Mouse (Mus musculus) kidney, postnatal 0 days (tissue): ENCODE data around the gene Dlgap4. TPM values are rescaled to one million over a fixed set of nuclear protein-coding genes. Genes with fewer than 3 reads are reported as not detected.

Experiments
- ATAC-seq: fragments of 200-750 bp; cut with Nextera tagmentation; replicated peaks from 2 replicates; pipeline ENCODE4 v1.8.0; 2017; ENCODE audit warnings: low read depth, moderate number of reproducible peaks, moderate TSS enrichment, moderate library complexity; ENCODE audit not compliant: low FRiP score
- DNase-seq: peaks from one replicate; pipeline ENCODE4 v3.0.0-alpha.2; 2016; ENCODE audit warnings: low spot score
- H3K27ac ChIP-seq: fragments of 300-500 bp; sonication (generic); 2 replicates; pipeline ENCODE4 v1.5.1; 2014; ENCODE audit warnings: mild to moderate bottlenecking
- H3K27me3 ChIP-seq: fragments of 300-500 bp; sonication (generic); 2 replicates; pipeline ENCODE4 v1.6.1; 2014; ENCODE audit warnings: low read length, mixed read lengths; ENCODE audit not compliant: insufficient read depth
- H3K36me3 ChIP-seq: fragments of 300-500 bp; sonication (generic); 2 replicates; pipeline ENCODE4 v1.6.1; 2014; ENCODE audit warnings: low read length, mixed read lengths; ENCODE audit not compliant: insufficient read depth
- H3K4me1 ChIP-seq: fragments of 300-500 bp; sonication (generic); replicated peaks from 2 replicates; pipeline ENCODE4 v1.6.1; 2014; ENCODE audit warnings: antibody characterized with exemption, low read length, mixed read lengths; ENCODE audit not compliant: insufficient read depth
- H3K4me2 ChIP-seq: fragments of 300-500 bp; sonication (generic); 2 replicates; pipeline ENCODE4 v1.6.1; 2014; ENCODE audit warnings: mild to moderate bottlenecking, low read length, moderate library complexity, mixed read lengths
- H3K4me3 ChIP-seq: fragments of 300-500 bp; sonication (generic); replicated peaks from 2 replicates; pipeline ENCODE4 v1.5.1; 2014; ENCODE audit warnings: low read depth, low read length
- H3K9ac ChIP-seq: fragments of 300-500 bp; sonication (generic); 2 replicates; pipeline ENCODE4 v1.6.1; 2014; ENCODE audit warnings: low read depth, low read length
- H3K9me3 ChIP-seq: fragments of 300-500 bp; sonication (generic); replicated peaks from 2 replicates; pipeline ENCODE4 v1.6.1; 2016; ENCODE audit warnings: low read length, inconsistent platforms, mixed read lengths
- CTCF ChIP-seq: IDR thresholded peaks from 2 replicates; pipeline ENCODE4 v1.5.1; 2016; ENCODE audit warnings: antibody characterized with exemption, low read depth, mild to moderate bottlenecking, moderate library complexity
- WGBS: fragments of 180-500 bp; shearing (Covaris S2); extraction: QIAGEN DNeasy Blood & Tissue Kit; methylation state at CpG from one replicate; pipeline ENCODE4 v1.1.7; 2014; 5-methylcytosine and 5-hydroxymethylcytosine counted together
- polyA plus RNA-seq: library from polyadenylated mRNA; unstranded; fragments of >200 nt; fragmentation: Nextera tagmentation; extraction: Ambion mirVana; gene quantifications from 2 replicates; pipeline ENCODE4 v1.2.1, GENCODE M21; 2015

Gene Dlgap4
- polyA plus RNA-seq, 1 experiment from 2014 or later: 61.1 TPM

GRCm38 (mm10) chr2:156762499-156762898, 149.0 kb downstream of the Dlgap4 start:
- H3K27me3 ChIP-seq: no peaks in the 10 kb centered on the region
- H3K36me3 ChIP-seq: peaks cover 28% of the 10 kb centered on the region
- WGBS: 48% methylated on average over 21 of the region's 21 CpGs
- peak overlapping the region; percentile 69 for H3K27ac ChIP-seq
- H3K9me3 ChIP-seq: 0 out of 2 replicates have a peak, but pooled peaks cover 3% of the 10 kb centered on the region
- no peak overlapping the region for H3K9ac ChIP-seq
- ATAC-seq (no peak), DNase-seq (peak; percentile 64)
- 0 out of 2 replicates have a peak, but pooled peaks cover 7% of the 10 kb centered on the region for H3K4me1 ChIP-seq
- H3K4me2 ChIP-seq: no peak overlapping the region
- TF ChIP-seq CTCF: no peak
- no peak overlapping the region for H3K4me3 ChIP-seq

- H3K27ac ChIP-seq: peak overlapping the region; percentile 69; the same call in 1 of the 2 replicates
- WGBS: 72% methylated on average over 11 of the region's 11 CpGs
- 0 out of 2 replicates have a peak, but pooled peaks cover 7% of the 10 kb centered on the region for H3K4me1 ChIP-seq
- H3K9ac ChIP-seq: no peak overlapping the region
- peaks cover 24% of the 10 kb centered on the region for H3K36me3 ChIP-seq
- no peak overlapping the region for H3K4me2 ChIP-seq
- 0 out of 2 replicates have a peak, but pooled peaks cover 2% of the 10 kb centered on the region for H3K9me3 ChIP-seq
- H3K27me3 ChIP-seq: no peaks in the 10 kb centered on the region
- DNase-seq (peak; percentile 76), ATAC-seq (no peak)
- no peak for TF ChIP-seq CTCF
- no peak overlapping the region for H3K4me3 ChIP-seq
Observed at GRCm38 (mm10) chr2:156763101-156763500, 149.6 kb downstream of the Dlgap4 start.

- Histone ChIP-seq H3K4me3 (no peak overlapping the region), H3K27me3 (no peaks in the 10 kb centered on the region), H3K27ac (no peak overlapping the region), H3K4me2 (no peak overlapping the region), H3K9ac (no peak overlapping the region), H3K9me3 (no peaks in the 10 kb centered on the region), H3K36me3 (peaks cover 14% of the 10 kb centered on the region), H3K4me1 (0 out of 2 replicates have a peak, but pooled peaks cover 7% of the 10 kb centered on the region)
- ATAC-seq: 0 out of 2 replicates have a peak, but pooled peaks have one; percentile 11
- 91% methylated on average over 10 of the region's 10 CpGs for WGBS
- no peak for TF ChIP-seq CTCF
- DNase-seq: no peak
Observed at GRCm38 (mm10) chr2:156764022-156764421, 150.5 kb downstream of the Dlgap4 start.

GRCm38 (mm10) chr2:156764747-156765146, 151.2 kb downstream of the Dlgap4 start:
- WGBS: 58% methylated on average over 4 of the region's 4 CpGs
- no peak overlapping the region for H3K27ac ChIP-seq
- no peak for TF ChIP-seq CTCF
- H3K4me2 ChIP-seq: no peak overlapping the region
- DNase-seq: no peak
- no peak for ATAC-seq
- H3K9me3 ChIP-seq: no peaks in the 10 kb centered on the region
- no peak overlapping the region for H3K9ac ChIP-seq
- H3K36me3 ChIP-seq: peaks cover 13% of the 10 kb centered on the region
- 0 out of 2 replicates have a peak, but pooled peaks cover 7% of the 10 kb centered on the region for H3K4me1 ChIP-seq
- H3K27me3 ChIP-seq: no peaks in the 10 kb centered on the region
- H3K4me3 ChIP-seq: no peak overlapping the region

GRCm38 (mm10) chr2:156765593-156765992, 152.1 kb downstream of the Dlgap4 start:
- no peak overlapping the region for H3K9ac ChIP-seq
- no peak overlapping the region for H3K27ac ChIP-seq
- WGBS: 51% methylated on average over 8 of the region's 8 CpGs
- H3K4me1 ChIP-seq: 0 out of 2 replicates have a peak, but pooled peaks cover 7% of the 10 kb centered on the region
- no peak overlapping the region for H3K4me3 ChIP-seq
- no peak for TF ChIP-seq CTCF
- no peak for ATAC-seq
- no peaks in the 10 kb centered on the region for H3K27me3 ChIP-seq
- no peak overlapping the region for H3K4me2 ChIP-seq
- H3K36me3 ChIP-seq: peaks cover 13% of the 10 kb centered on the region
- H3K9me3 ChIP-seq: no peaks in the 10 kb centered on the region
- peak; percentile 51 for DNase-seq

GRCm38 (mm10) chr2:156766227-156767019, 152.9 kb downstream of the Dlgap4 start:
- H3K4me1 ChIP-seq: 0 out of 2 replicates have a peak, but pooled peaks cover 7% of the 10 kb centered on the region
- no peak overlapping the region for H3K27ac ChIP-seq
- H3K9ac ChIP-seq: no peak overlapping the region
- no peak for DNase-seq
- no peak overlapping the region for H3K4me3 ChIP-seq
- peaks cover 11% of the 10 kb centered on the region for H3K36me3 ChIP-seq
- no peak for ATAC-seq
- no peaks in the 10 kb centered on the region for H3K9me3 ChIP-seq
- no peaks in the 10 kb centered on the region for H3K27me3 ChIP-seq
- 67% methylated on average over 10 of the region's 10 CpGs for WGBS
- TF ChIP-seq CTCF: no peak
- H3K4me2 ChIP-seq: no peak overlapping the region
